Mouse (Mus musculus): Measurements from ENCODE around the gene Btaf1. TPM values are rescaled to one million over a fixed set of nuclear protein-coding genes. Genes with fewer than 3 reads are reported as not detected.
"Not testable (repeated sequence)": the region's sequence is repeated elsewhere in the genome, so short reads cannot be mapped to it uniquely, and the experiment has no call there.

The Btaf1 gene
- total RNA-seq, 1 experiment from 2014 or later, result 26.4 TPM

- no peak for DNase-seq
These were observed 3.9 kb upstream of the Btaf1 start for GRCm38 (mm10) chr19:36922015-36922414.

DNA sequence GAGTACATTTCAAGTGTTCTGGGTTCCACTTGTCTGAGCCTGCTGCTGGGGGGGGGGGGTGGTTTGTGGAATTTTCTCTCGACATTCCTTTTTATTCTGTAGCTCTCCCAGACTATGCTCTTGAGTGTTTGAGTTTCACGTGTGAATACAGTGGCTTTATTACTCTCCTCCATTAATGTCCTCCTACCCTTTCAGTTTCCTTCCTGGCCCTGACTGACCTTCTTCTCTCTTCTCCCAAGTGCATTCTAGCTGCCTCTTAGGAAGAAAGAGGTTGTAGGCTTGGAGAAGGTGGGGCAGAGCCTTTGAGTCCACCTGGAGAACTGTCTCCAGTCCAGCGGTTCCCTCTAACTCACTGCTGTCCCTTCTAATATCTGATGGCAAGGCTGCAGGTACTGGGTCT lies 2.9 kb upstream of the Btaf1 start:
- no peak for DNase-seq

GRCm38 (mm10) chr19:36926553-36927236 lies 816 bp downstream of the Btaf1 start:
- DNase-seq, result peak; percentile 24

- DNase-seq, result no peak
These were observed 2.0 kb downstream of the Btaf1 start for GRCm38 (mm10) chr19:36927800-36928361.

DNA sequence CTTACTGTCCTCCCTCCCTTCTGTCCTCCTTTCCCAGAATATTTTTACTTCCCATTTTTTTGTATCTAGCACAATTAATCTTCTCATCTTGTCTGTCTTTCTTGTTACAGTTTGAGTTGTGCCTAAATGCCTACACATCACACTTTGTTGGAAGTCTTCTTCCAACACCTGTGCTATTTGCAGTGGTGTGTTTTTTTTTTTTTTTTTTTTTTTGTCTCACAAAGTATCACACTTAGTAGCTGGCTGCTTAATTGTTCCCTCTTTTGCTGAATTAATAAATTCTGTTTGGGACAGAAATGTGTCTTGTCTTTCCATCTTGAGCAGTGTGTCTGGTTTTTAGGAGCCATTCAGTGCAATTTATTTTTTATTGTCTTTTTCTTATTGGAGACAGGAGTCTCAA lies 3.9 kb downstream of the Btaf1 start:
- DNase-seq, result no peak

DNA sequence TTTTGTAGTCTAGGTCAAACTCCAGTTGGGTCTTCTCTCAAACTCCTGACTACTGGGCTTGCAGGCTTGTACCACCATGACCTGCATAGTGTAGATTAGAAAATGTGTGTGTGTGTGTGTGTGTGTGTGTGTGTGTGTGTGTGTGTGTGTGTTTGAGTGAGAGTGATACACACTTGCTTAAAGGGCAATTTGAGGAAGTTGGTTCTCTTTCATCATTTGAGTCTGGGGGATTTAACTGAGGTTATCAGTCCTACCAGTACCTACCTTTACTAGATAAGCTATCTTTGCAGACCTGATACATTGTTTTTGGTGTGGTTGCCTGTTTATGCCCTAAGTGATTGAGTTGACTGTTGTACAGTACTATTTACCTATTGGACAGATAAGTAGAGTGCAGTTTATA lies 6.2 kb downstream of the Btaf1 start:
- DNase-seq, result no peak

- no peak for DNase-seq
These were observed 6.7 kb downstream of the Btaf1 start for GRCm38 (mm10) chr19:36932613-36933012.

DNA sequence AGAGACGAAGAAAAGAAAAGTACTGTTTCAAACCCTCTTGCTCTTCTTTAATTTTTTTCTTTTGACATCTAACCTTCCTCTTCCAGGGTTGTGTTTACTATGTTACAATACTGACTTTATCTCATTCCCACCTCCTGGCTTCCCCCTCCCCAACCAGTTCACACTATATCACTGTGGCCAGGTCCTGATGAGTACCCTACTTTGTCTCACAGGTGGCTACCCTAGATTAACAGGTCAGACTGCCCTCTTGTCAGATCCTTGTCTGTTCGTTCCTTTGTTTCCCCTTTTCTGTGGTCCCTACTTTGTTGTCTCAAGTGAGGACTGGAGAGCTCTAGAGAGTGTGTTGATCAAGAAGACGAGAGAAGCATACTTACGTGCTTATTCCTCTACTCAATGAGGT lies 10.4 kb downstream of the Btaf1 start:
- DNase-seq, result no peak

DNA sequence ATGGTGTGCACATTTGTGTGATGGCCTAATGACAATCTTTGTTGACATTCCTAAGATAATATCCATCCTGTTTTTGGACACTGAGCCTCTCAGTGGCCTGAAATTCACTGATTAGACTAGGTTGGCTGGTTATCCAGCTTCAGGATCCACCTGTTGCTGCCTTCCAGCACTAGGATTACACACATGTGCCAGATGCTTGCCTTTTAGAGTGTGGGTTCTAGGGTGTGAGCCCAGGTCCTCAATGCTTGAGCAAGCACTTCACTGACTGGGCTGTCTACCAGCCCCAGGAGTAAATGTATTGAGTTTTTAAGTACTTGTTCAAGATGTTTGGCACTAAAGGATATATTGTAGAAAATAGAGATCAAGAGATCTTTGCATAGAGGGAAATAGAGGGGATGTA lies 12.1 kb downstream of the Btaf1 start:
- no peak for DNase-seq

DNA sequence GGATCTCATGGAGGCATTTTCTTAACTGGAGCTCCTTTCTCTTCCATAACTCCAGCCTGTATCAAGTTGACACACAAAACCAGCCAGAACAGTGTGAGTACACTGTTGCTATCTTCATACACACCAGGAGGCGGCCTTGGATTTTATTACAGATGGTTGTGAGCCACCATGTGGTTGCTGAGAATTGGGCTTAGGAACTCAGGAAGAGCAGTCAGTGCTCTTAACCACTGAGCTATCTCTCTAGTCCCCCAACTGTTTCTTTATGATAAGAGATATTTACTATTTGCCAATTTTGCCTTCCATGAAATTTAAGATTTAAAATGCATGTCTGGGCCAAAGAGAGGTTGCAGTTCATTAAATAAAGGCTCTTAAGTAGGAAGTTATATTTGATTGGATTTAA lies 14.2 kb downstream of the Btaf1 start:
- no peak for DNase-seq

GRCm38 (mm10) chr19:36953637-36954206 lies 27.8 kb downstream of the Btaf1 start:
- DNase-seq, result no peak

DNA sequence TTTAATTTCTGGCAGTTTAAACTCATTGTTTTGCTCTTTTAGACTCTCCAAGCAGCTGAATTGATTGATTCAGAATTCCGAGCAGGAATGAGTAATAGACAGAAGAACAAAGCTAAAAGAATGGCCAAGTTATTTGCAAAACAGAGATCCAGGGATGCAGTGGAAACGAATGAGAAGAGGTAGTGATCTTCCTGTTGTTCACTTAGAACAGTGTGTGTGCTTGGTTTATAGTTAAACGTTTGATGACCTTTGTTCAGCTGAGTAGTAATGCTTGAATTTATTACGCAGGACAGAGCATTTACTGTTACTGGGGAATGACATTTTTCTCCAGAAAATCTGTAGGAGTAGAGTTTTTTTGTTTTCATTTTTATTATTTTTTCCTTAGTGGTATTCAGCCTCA lies 32.5 kb downstream of the Btaf1 start:
- no peak for DNase-seq

DNA sequence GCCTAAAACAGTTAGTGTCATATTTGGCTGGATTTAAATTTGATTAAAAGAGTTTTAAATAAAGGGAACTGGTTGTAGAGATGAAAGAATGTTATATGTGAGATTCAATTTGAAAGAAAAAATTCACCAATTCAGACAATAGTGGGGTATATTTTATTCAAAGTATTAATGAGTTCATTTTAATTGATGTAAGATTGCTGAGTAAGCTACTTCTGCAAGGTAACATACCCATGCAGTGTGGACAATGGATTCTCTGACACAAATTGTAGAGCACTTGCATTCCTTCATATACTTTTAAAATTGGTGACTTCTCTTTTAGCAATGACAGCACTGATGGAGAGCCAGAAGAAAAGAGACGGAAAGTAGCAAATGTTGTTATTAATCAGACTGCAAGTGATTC lies 35.4 kb downstream of the Btaf1 start:
- no peak for DNase-seq

GRCm38 (mm10) chr19:36962544-36963260 lies 36.8 kb downstream of the Btaf1 start:
- not testable (repeated sequence) for DNase-seq

- DNase-seq, result no peak
These were observed 78.7 kb downstream of the Btaf1 start for GRCm38 (mm10) chr19:37004557-37004956.

DNA sequence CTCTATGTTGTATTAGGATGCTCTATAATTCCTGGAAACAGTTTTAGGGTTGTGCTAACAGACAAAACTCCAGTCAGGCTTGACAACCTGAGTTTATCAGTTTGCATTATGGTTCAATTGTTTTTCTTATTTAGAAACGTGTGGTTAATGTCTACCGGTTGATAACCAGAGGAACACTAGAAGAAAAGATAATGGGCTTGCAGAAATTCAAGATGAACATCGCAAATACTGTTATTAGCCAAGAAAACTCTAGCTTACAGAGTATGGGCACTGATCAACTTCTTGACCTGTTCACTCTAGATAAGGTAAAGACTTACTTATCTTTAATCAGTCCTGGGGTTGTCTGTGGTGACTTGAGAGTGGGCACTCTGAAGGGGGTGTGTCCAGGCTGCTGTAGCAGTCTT lies 84.0 kb downstream of the Btaf1 start:
- no peak for DNase-seq

DNA sequence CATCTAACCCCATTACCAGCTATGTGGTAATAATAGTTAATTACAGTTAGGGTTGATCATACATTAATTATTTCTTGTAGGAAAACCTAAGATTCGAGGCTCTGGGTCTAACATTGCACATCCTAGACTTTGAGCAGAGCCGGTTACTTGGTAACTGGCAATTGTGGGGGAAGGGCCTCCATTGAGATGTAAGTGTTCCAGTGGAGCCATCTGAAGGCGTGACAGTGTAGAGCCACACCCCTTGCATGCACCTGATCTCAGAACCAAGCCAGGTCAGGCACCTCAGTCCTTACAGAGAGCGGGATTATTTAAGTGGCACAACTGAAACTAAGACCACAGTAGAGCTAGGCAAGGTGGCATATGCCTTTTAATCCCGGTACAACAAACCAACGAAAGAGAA lies 87.6 kb downstream of the Btaf1 start:
- no peak for DNase-seq

DNA sequence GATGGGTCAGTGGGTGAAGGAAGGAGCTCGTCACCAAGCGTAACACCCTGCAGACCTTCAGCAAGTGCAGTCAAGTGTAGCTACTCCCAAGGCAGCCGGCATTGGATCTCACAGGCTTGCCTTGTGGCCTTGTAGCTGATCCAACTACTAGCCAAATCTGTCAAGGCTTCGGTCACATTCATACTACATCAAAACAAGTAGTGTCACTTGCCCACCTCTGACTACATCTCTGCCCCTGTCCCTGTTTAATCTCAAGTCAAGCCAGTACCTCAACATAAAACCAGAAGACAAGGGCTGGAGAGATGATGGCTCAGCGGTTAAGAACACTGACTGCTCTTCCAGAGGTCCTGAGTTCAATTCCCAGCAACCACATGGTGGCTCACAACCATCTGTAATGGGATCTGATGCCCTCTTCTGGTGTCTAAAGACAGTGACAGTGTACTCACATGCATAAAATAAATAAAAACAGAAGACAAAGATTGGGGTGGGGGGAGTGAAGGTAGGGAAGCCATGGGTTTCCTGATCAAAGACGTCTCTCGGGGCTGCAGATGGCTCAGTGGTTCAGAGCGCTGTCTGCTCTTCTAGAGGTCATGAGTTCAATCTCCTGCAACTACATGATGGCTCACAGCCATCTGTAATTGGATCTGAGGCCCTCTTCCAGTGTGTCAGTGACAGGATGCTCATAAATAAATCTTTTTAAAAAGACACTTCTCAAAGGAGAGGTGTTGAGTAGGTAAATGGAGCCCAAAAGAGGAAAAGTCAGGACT lies 88.5 kb downstream of the Btaf1 start:
- DNase-seq, result no peak

- no peak for DNase-seq
These were observed 91.0 kb downstream of the Btaf1 start for GRCm38 (mm10) chr19:37016890-37017289.

DNA sequence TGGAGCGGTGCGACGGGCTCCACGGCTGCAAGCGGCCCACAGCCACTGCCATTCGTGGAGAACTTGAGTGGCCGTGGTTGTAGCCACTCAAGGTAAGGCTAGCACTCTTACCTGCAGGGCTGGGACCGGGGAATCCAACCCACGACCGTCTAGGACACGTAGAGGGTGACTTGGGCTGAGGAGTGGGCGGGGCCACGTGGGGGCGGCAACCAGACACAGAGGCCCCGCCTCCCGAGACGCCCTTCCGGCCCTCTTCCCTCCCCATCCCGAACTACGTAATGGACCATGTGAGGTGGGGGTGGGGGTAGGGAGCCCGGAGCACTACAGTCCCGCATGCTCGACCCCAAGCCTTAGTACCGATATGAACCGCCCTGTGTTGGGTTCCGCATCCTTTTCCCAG lies 92.5 kb downstream of the Btaf1 start:
- DNase-seq, result peak; percentile 92

- DNase-seq, result no peak
These were observed 93.1 kb downstream of the Btaf1 start for GRCm38 (mm10) chr19:37018931-37019330.

DNA sequence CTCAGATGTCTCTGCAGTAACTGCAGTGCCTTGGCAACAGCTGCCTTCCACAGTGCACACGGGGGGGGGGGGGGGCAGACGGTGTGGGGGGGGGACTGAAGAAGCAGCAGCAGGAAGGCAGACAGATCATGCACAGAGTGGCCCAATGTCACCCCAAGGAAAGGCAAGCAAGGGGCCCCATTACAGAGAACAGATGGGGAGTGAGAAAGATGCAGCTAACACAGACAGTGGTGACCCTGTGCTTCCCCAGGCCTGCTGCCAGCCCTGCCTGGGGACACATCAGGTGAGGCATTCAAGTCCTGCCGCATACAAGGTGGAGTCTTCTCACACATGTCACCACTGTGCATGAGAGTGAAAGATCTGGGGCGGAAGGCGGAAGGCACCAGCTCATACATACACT lies 94.7 kb downstream of the Btaf1 start:
- DNase-seq, result no peak

GRCm38 (mm10) chr19:37020951-37021350 lies 95.1 kb downstream of the Btaf1 start:
- no peak for DNase-seq

Data from adrenal gland, postnatal 14 days (tissue).